ENCODE assay signal across 28 mouse cellular contexts in genomic region chr13:56571645-56572044, GRCm38 (mm10). TPM values are rescaled to one million over a fixed set of nuclear protein-coding genes. Genes with fewer than 3 reads are reported as not detected.
A peak's percentile ranks its signal among the peaks of the same experiment; 100 is the strongest.
DNase-seq lines count a peak whose midpoint lies in the region; ATAC-seq lines count a peak whose summit lies in the region.
"Had no signal": no experiment of that assay in that cellular context is flagged by ENCODE, and none has a peak within 500 bp of the region (broad histone marks: within the 10 kb centered on the region; RNA-seq: fewer than 3 reads in every experiment).

No protein-coding gene starts in this region.

- no peak for ATAC-seq in lung, embryonic 15.5 days (ENCODE audit: borderline replicate concordance, extremely low read depth, low FRiP score, low TSS enrichment)
- ATAC-seq: activated CD4-positive, CD25-positive, alpha-beta regulatory T cell, adult 4 months; CD4-positive, CD25-positive, alpha-beta regulatory T cell, adult 4 months; forebrain, embryonic 14.5 days; forebrain, postnatal 0 days had no signal

- H3K4me1 ChIP-seq in lung, embryonic 15.5 days: peaks cover 19% of the 10 kb centered on the region
- peaks cover 48% of the 10 kb centered on the region for H3K4me1 ChIP-seq in embryonic facial prominence, embryonic 10.5 days
- H3K4me1 ChIP-seq: hindbrain, embryonic 12.5 days; hindbrain, embryonic 15.5 days had no signal

- no peaks in the 10 kb centered on the region for H3K27me3 ChIP-seq in lung, embryonic 15.5 days
- H3K27me3 ChIP-seq in embryonic facial prominence, embryonic 10.5 days (replicated peaks; ENCODE audit: low read depth, poor library complexity, severe bottlenecking): no peaks in the 10 kb centered on the region
- H3K27me3 ChIP-seq: embryonic facial prominence, embryonic 12.5 days; embryonic facial prominence, embryonic 15.5 days; hindbrain, embryonic 12.5 days; hindbrain, embryonic 15.5 days had no signal

- DNase-seq in lung, postnatal 10 days: no peak
- peak; percentile 12 for DNase-seq in lung, postnatal 36 days
- DNase-seq in lung, postnatal 4 days: no peak
- DNase-seq in embryonic facial prominence, embryonic 10.5 days (ENCODE audit: low spot score): no peak
- no peak for DNase-seq in ovary, adult 18-20 months (ENCODE audit: low spot score)
- DNase-seq: adrenal gland, adult 8-10 months; adrenal gland, postnatal 25 days; cerebellum, adult 11-12 months; cerebellum, adult 8-10 months; cerebellum, postnatal 14 days; forebrain, postnatal 0 days; gastrocnemius, adult 2 months; gastrocnemius, postnatal 14 days; heart, adult 11 months had no signal

- WGBS in lung, embryonic 15.5 days: 56% methylated on average over 8 of the region's 8 CpGs
- 91% methylated on average over 8 of the region's 8 CpGs for WGBS in embryonic facial prominence, embryonic 10.5 days

- no peak overlapping the region for H3K4me2 ChIP-seq in lung, embryonic 15.5 days
- H3K4me2 ChIP-seq: embryonic facial prominence, embryonic 12.5 days; embryonic facial prominence, embryonic 15.5 days; heart, embryonic 11.5 days; hindbrain, embryonic 12.5 days; hindbrain, embryonic 15.5 days had no signal

- H3K9ac ChIP-seq in lung, embryonic 15.5 days: no peak overlapping the region
- H3K9ac ChIP-seq: embryonic facial prominence, embryonic 12.5 days; embryonic facial prominence, embryonic 15.5 days; forebrain, postnatal 0 days; hindbrain, embryonic 12.5 days; hindbrain, embryonic 15.5 days had no signal

- H3K4me3 ChIP-seq in lung, embryonic 15.5 days: no peak overlapping the region
- no peak overlapping the region for H3K4me3 ChIP-seq in embryonic facial prominence, embryonic 10.5 days
- H3K4me3 ChIP-seq: embryonic facial prominence, embryonic 12.5 days; embryonic facial prominence, embryonic 15.5 days; gastrocnemius, adult 2 months; hindbrain, embryonic 12.5 days; hindbrain, embryonic 15.5 days had no signal

- H3K9me3 ChIP-seq in lung, embryonic 15.5 days: no peaks in the 10 kb centered on the region
- no peaks in the 10 kb centered on the region for H3K9me3 ChIP-seq in embryonic facial prominence, embryonic 10.5 days
- H3K9me3 ChIP-seq: embryonic facial prominence, embryonic 12.5 days; embryonic facial prominence, embryonic 15.5 days; hindbrain, embryonic 12.5 days; hindbrain, embryonic 15.5 days had no signal

- H3K36me3 ChIP-seq in lung, embryonic 15.5 days: no peaks in the 10 kb centered on the region
- no peaks in the 10 kb centered on the region for H3K36me3 ChIP-seq in embryonic facial prominence, embryonic 10.5 days (replicated peaks)
- H3K36me3 ChIP-seq: embryonic facial prominence, embryonic 12.5 days; embryonic facial prominence, embryonic 15.5 days; hindbrain, embryonic 12.5 days; hindbrain, embryonic 15.5 days had no signal

- peak overlapping the region; percentile 26; the same call in 1 of the 2 replicates for H3K27ac ChIP-seq in lung, embryonic 15.5 days
- 0 out of 2 replicates have a peak overlapping the region, but pooled peaks have one; percentile 71 for H3K27ac ChIP-seq in embryonic facial prominence, embryonic 10.5 days (replicated peaks)
- H3K27ac ChIP-seq: embryonic facial prominence, embryonic 12.5 days; embryonic facial prominence, embryonic 15.5 days; gastrocnemius, adult 2 months; hindbrain, embryonic 12.5 days; hindbrain, embryonic 15.5 days had no signal

RNA-seq across cellular contexts. Expression of gene Lect2, which starts 23.3 kb away (rescaled TPM):
- 0.53 TPM in 1 of 2 replicates, not detected in the other for polyA plus RNA-seq in lung, embryonic 15.5 days (2015; fragmentation: Nextera tagmentation; extraction: Ambion mirVana)
- polyA plus RNA-seq in embryonic facial prominence, embryonic 10.5 days (2016; fragmentation: Nextera tagmentation; extraction: Ambion mirVana): not detected in 2 replicates
- polyA plus RNA-seq: activated CD4-positive, CD25-positive, alpha-beta regulatory T cell, adult 4 months; C2C12; CD4-positive, CD25-positive, alpha-beta regulatory T cell, adult 4 months; embryonic facial prominence, embryonic 12.5 days; embryonic facial prominence, embryonic 15.5 days; forebrain, embryonic 11.5 days; forebrain, embryonic 14.5 days; forebrain, postnatal 0 days; frontal cortex, adult 2 months; heart, embryonic 14.5 days; heart, postnatal 0 days; hindbrain, embryonic 12.5 days had no signal

RNA-seq across cellular contexts. Expression of gene Tgfbi, which starts 37.7 kb away (rescaled TPM):
- polyA plus RNA-seq in lung, embryonic 15.5 days (2015; fragmentation: Nextera tagmentation; extraction: Ambion mirVana): 189 TPM in 2 replicates
- 50.1 and 65.4 TPM in 2 replicates for polyA plus RNA-seq in embryonic facial prominence, embryonic 10.5 days (2016; fragmentation: Nextera tagmentation; extraction: Ambion mirVana)

RNA-seq across cellular contexts. Expression of gene Fbxl21, which starts 49.4 kb away (rescaled TPM):
- 1.7 and 1.8 TPM in 2 replicates for polyA plus RNA-seq in lung, embryonic 15.5 days (2015; fragmentation: Nextera tagmentation; extraction: Ambion mirVana)
- 1.3 TPM in 2 replicates for polyA plus RNA-seq in embryonic facial prominence, embryonic 10.5 days (2016; fragmentation: Nextera tagmentation; extraction: Ambion mirVana)
